Mouse (Mus musculus) E14TG2a.4 (cell line): Measurements from ENCODE around the gene Gfm1.

Experiments
- CTCF ChIP-seq: conservative IDR thresholded peaks from 2 replicates; pipeline ENCODE4 v1.5.1; 2014; ENCODE audit warnings: low read length
- NANOG ChIP-seq: IDR thresholded peaks from 2 replicates; pipeline ENCODE4 v1.6.1; 2014; ENCODE audit warnings: borderline replicate concordance, low read length, mixed read lengths

- TF ChIP-seq CTCF (no peak), NANOG (no peak)
Measured at GRCm38 (mm10) chr3:67463001-67463400, 33.1 kb downstream of the Gfm1 start.
